ENCODE assay signal across 1 mouse cellular context in genomic region chr17:47609182-47609581, GRCm38 (mm10).
TF ChIP-seq lines count a peak whose summit lies in the region.

No protein-coding gene starts in this region.

TF ChIP-seq in CH12.LX, 34 proteins besides CTCF, POLR2A, EP300 and RAD21:
- TF ChIP-seq MAX (IDR thresholded peaks at IDR 0.05; ENCODE audit: low read length) = no peak
